ENCODE assay signal across 8 mouse cellular contexts in the genomic region with DNA sequence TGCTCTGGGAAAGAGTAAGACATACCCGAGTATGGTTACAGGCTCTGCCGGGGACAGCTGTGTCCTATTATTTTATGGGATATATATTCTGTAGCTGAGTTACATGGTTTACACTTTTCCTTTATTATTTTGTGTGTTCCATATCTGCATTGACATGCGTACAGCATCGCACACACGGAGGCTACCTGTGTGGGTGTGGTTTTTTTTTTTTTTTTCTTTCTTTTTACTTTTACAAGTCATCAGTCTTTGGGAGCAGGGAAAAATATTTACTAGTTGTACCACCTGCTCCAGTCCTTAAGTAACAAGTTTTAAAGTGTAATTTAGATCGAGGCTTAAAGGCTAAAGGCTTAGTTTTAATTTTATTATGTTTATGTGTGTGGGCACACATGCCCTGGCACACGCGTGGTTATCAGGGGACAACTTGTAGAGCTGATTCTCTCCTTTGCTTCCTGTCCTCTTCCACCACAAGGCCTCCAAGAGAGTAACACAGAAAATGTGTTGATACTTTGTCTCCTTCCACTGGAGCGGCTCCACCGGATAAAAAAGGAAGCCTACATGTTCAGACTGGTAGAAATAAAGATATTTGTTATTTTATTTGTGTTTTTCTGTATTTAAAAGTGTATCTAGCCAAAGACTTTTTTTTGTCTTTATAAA. TPM values are rescaled to one million over a fixed set of nuclear protein-coding genes. Genes with fewer than 3 reads are reported as not detected.
A peak's percentile ranks its signal among the peaks of the same experiment; 100 is the strongest.
DNase-seq lines count a peak whose midpoint lies in the region; ATAC-seq and TF ChIP-seq lines count a peak whose summit lies in the region.

No protein-coding gene starts in this region.

- no peak for TF ChIP-seq CTCF in hindbrain, postnatal 0 days (IDR thresholded peaks at IDR 0.05; ENCODE audit: low read depth)

- peak overlapping the region; percentile 56 for H3K4me3 ChIP-seq in lung, embryonic 15.5 days
- H3K4me3 ChIP-seq in hindbrain, postnatal 0 days (ENCODE audit: low read length), result peak overlapping the region; percentile 64
- peak overlapping the region; percentile 64 for H3K4me3 ChIP-seq in midbrain, embryonic 13.5 days (replicated peaks)

- no peak for DNase-seq in lung, postnatal 36 days
- DNase-seq in embryo, embryonic 10.5 days (ENCODE audit: low spot score), result peak; percentile 7
- no peak for DNase-seq in hindbrain, postnatal 0 days (ENCODE audit: low spot score)
- no peak for DNase-seq in right cerebral cortex, postnatal 4 days
- DNase-seq in right cerebral cortex, adult 18-20 months, result no peak
- DNase-seq in right cerebral cortex, adult 2 months (ENCODE audit: low spot score in 2 of 2), result no peak

- peak overlapping the region; percentile 82 for H3K9ac ChIP-seq in lung, embryonic 15.5 days
- peak overlapping the region; percentile 56 for H3K9ac ChIP-seq in hindbrain, postnatal 0 days (replicated peaks; ENCODE audit: low read length)
- peak overlapping the region; percentile 80 for H3K9ac ChIP-seq in midbrain, embryonic 13.5 days (replicated peaks)

- no peaks in the 10 kb centered on the region for H3K9me3 ChIP-seq in lung, embryonic 15.5 days
- H3K9me3 ChIP-seq in hindbrain, postnatal 0 days (ENCODE audit: low read length), result no peaks in the 10 kb centered on the region
- H3K9me3 ChIP-seq in midbrain, embryonic 13.5 days, result no peaks in the 10 kb centered on the region

- 40% methylated on average over 10 of the region's 10 CpGs for WGBS in lung, embryonic 15.5 days
- 46% methylated on average over 10 of the region's 10 CpGs for WGBS in hindbrain, postnatal 0 days
- 54% methylated on average over 10 of the region's 10 CpGs for WGBS in midbrain, embryonic 13.5 days

- peaks cover 12% of the 10 kb centered on the region; the same call in 1 of the 2 replicates for H3K36me3 ChIP-seq in lung, embryonic 15.5 days
- no peaks in the 10 kb centered on the region for H3K36me3 ChIP-seq in hindbrain, postnatal 0 days (ENCODE audit: insufficient read depth, low read length)
- no peaks in the 10 kb centered on the region for H3K36me3 ChIP-seq in midbrain, embryonic 13.5 days

- ATAC-seq in lung, embryonic 15.5 days (ENCODE audit: borderline replicate concordance, extremely low read depth, low FRiP score, low TSS enrichment), result no peak
- no peak; the same call in 1 of the 2 replicates for ATAC-seq in hindbrain, postnatal 0 days
- ATAC-seq in midbrain, embryonic 13.5 days, result no peak; the same call in 1 of the 2 replicates

- H3K4me2 ChIP-seq in lung, embryonic 15.5 days, result peak overlapping the region; percentile 68
- peak overlapping the region; percentile 73 for H3K4me2 ChIP-seq in hindbrain, postnatal 0 days (ENCODE audit: low read depth, low read length)
- peak overlapping the region; percentile 75 for H3K4me2 ChIP-seq in midbrain, embryonic 13.5 days (replicated peaks)

- peaks cover 10% of the 10 kb centered on the region for H3K4me1 ChIP-seq in lung, embryonic 15.5 days
- H3K4me1 ChIP-seq in hindbrain, postnatal 0 days (ENCODE audit: insufficient read depth, low read length), result no peaks in the 10 kb centered on the region
- H3K4me1 ChIP-seq in midbrain, embryonic 13.5 days (replicated peaks), result peaks cover 16% of the 10 kb centered on the region

- no peaks in the 10 kb centered on the region for H3K27me3 ChIP-seq in lung, embryonic 15.5 days
- H3K27me3 ChIP-seq in hindbrain, postnatal 0 days (ENCODE audit: insufficient read depth, low read length), result no peaks in the 10 kb centered on the region
- no peaks in the 10 kb centered on the region for H3K27me3 ChIP-seq in midbrain, embryonic 13.5 days

- H3K27ac ChIP-seq in lung, embryonic 15.5 days, result peak overlapping the region; percentile 100
- H3K27ac ChIP-seq in hindbrain, postnatal 0 days, result peak overlapping the region; percentile 96
- H3K27ac ChIP-seq in midbrain, embryonic 13.5 days, result peak overlapping the region; percentile 81; the same call in 1 of the 2 replicates

RNA-seq across cellular contexts. Expression of gene Cflar, which starts 0.5 kb away (rescaled TPM):
- polyA plus RNA-seq in lung, embryonic 15.5 days (2015; fragmentation: Nextera tagmentation; extraction: Ambion mirVana), result 41.0 and 44.2 TPM in 2 replicates
- 17.6 and 24.4 TPM in 2 replicates for total RNA-seq in hindbrain, postnatal 0 days (2014; rRNA removed)
- polyA plus RNA-seq in hindbrain, postnatal 0 days (2015; fragmentation: Nextera tagmentation; extraction: Ambion mirVana), result 22.4 and 22.5 TPM in 2 replicates
- 15.9 and 16.4 TPM in 2 replicates for polyA plus RNA-seq in midbrain, embryonic 13.5 days (2015; fragmentation: Nextera tagmentation; extraction: Ambion mirVana)

RNA-seq across cellular contexts. Expression of gene Als2cr12, which starts 15.0 kb away (rescaled TPM):
- polyA plus RNA-seq in lung, embryonic 15.5 days (2015; fragmentation: Nextera tagmentation; extraction: Ambion mirVana), result 0.10 TPM in 1 of 2 replicates, not detected in the other
- not detected in 2 replicates for total RNA-seq in hindbrain, postnatal 0 days (2014; rRNA removed)
- polyA plus RNA-seq in hindbrain, postnatal 0 days (2015; fragmentation: Nextera tagmentation; extraction: Ambion mirVana), result 0.08 TPM in 1 of 2 replicates, not detected in the other
- not detected in 2 replicates for polyA plus RNA-seq in midbrain, embryonic 13.5 days (2015; fragmentation: Nextera tagmentation; extraction: Ambion mirVana)
